Mouse (Mus musculus) kidney, adult 9 months (tissue): ENCODE data around the gene Kndc1.

Experiments
- DNase-seq: peaks from one replicate; pipeline ENCODE4 v3.0.0; 2022

Kndc1 gene

DNA sequence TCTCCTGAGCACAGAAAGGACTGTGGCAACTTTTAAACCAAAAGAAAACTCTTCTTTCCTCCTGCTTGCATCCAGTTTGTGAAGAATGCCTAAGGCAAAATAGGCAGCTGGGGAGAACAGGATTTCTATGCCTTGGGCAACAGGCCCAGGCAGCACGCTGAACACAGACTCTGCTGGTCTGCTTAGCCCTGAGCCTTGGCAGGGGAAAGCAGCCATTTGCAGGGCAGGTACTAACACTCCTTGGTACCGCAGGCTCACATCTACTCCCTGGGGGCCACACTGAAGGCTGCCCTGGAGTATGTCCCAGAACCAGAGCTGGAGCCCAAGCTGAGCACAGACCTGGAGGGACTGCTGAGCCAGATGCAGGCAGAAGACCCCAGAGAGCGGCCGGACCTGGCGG is 13.7 kb downstream of the Kndc1 start:
- DNase-seq = no peak

DNA sequence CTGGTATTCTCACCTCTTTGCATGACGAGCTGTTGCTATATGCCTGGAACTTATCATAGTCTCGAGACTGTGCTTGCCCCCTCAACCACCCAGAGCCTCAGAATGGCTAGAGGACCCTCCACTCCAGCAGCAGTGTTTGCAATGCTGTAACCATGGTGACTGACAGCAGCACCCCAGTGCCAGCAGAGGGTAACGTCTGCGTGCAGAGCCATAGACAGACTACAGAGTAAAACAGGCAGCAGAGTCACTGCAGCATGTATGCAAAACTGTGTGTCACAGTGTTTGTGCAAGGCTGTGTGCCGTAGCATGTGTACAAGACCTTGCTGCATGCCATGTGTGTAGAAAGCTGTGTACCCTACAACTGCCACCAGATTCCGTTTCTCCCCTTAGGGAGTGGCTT is 15.0 kb downstream of the Kndc1 start:
- no peak for DNase-seq

DNA sequence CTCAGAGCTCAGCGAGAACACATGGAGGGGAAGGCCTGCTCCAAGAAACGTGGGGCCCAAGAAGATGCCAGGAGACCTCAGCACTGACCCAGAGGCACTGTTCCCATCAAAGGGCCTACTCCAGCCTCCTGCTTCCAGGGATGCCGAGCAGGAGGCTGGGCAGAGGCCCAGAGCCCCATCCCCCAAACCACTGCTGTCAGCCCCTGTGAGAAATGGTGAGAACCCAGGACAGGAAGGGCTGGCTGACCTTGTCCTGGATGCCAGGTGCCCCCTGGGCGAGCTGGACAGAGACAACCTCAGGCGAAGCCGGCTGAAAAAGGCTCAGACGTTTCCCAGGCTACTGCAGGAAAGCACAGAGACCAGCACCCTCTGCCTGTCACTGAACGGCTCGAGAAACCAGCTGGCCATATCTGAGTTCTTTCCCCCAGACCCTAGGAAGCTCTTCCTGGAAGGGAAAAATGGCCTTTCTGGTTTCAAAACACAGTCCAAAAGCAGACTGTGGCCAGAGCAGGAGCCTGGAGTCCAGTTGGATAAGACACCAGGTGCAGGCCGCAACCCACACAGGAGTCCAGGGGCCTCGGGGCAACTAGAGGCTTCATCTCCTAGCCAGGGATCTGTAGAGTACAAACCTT is 15.8 kb downstream of the Kndc1 start:
- DNase-seq = no peak

DNA sequence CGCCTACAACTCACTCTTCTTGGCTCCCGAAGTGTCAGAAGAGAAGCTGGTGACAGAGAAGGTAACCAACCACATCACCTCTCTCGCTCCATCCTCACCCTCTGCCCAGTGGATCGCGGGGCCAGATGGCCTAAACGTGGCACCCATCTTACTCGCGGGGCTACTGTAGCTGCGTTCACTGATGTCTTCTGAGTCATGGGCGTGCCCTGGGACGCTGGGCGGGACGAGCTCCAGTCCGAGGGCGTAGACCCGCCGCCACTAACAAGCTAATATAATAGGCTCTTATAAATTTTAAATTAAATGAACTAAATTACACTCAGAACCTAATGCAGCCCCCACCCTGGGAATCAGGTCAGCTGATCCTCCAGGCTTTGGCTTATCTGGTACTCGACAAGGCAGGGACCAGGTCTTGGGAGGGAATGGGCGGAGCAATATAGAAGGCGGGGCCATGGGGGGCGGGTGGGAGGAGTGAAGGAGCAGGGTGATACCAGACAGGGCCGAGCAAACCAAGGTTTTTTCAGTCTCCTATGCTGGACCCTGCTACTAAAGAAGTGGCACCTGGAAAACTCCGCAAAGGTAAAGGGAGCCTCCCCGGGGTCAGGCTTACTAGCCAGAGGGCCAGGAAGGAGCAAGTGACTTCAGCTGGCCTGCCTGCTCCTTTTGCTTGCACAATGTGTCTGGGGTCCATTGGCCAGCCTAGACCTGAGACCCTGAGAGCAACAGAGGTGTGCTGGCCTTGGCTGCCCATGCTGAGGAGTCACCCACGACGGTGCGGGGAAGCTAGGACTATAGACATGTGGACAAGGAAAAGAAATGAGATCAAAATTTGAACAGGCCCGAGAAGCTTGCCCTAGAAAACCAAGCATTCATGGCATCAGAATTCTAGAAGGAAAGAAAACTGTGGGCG is 19.9 kb downstream of the Kndc1 start:
- no peak for DNase-seq

DNA sequence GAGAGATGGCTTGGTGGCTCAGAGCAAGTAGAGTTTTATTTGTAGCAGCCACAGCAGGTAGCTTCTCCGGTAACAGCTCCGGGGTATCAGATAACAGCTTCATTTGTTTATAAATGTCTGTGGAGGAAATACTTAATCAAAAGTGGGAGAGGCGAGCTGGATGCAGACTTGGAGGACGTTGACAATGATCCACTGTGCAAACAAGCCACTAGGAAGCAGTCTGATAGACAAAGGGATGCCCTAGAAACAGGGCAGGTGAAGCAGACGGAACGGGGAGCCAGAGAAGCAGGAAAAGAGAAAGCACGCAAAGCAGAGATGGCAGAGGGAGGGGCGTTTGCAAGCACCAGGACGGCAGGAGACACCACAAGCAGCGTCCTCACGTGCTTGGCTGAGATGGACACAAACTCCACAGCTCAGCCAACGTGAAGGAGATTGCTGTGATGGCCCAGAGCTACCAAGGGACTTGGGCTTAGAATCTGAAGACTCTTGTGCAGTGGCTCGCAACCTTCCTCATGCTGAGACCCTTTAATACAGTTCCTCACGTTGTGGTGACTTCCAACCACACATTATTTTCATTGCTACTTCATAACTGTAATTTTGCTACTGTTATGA is 21.3 kb downstream of the Kndc1 start:
- no peak for DNase-seq

DNA sequence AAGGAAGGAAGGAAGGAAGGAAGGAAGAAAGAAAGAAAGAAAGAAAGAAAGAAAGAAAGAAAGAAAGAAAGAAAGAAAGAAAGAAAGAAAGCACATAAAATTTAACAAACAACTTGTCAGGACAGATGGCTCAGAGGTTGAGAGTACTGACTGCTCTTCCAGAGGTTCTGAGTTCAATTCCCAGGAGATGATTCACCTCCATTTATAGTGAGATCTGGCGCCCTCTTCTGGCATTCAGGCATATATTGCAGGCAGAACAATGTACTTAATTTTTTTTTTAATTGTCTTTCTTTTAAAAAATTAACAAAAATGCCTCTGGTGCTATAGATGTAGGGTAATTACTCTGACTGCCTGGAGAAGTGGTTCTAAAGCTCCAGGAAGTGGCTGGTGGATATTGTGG is 21.8 kb downstream of the Kndc1 start:
- no peak for DNase-seq

DNA sequence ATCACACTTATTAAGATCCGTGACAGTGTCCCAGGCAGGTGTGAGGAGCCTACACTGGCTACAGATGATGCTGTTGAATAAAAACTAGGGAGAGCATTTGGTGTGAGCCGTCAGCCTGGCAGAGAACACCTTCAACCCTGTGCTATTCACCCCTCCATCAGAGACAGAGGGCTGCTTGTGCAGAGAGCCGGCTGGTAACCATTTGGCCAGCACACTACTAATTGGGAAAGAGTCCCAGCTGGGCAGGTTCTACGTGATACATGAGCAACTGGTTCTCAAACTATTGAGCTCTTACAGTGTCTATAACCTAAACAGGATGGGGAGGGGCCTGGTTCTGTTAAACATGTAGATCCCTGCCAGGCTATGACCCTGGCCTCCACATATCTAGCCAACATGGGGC is 23.8 kb downstream of the Kndc1 start:
- no peak for DNase-seq

DNA sequence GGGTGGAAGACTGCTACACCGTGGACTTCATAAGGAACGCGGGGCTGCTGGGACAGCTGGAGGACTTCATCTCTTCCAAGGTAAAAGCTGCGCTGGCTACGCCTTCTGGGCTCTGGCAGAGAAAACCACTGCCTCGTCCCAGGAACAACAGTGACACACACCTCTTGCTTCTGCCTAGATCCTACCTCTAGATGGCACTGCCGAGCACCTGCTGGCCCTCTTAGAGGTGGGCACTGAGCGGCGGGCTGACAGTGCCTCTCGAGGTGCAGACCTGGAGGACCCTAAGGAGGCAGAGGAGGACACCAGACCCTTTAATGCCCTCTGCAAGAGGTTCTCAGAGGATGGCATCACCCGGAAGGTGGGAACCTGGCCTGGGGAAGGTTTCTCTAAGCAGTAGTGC is 36.2 kb downstream of the Kndc1 start:
- peak; percentile 17 for DNase-seq

DNA sequence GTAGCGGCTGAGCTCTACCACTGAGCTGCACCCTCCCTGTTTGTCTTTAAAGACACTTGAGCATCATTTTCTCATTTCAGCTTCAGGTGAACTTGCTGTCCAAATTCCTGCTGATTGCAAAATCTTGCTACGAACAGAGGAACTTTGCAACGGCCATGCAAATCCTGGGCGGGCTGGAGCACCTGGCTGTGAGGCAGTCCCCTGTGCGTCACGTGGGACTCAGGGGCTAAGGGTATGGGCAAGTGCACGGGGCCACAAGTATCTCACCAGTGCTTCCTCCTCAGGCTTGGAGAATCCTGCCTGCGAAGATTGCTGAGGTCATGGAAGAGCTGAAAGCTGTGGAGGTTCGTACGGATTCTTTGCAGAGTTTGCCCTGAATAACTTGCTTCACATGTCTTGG is 42.2 kb downstream of the Kndc1 start:
- DNase-seq = no peak

DNA sequence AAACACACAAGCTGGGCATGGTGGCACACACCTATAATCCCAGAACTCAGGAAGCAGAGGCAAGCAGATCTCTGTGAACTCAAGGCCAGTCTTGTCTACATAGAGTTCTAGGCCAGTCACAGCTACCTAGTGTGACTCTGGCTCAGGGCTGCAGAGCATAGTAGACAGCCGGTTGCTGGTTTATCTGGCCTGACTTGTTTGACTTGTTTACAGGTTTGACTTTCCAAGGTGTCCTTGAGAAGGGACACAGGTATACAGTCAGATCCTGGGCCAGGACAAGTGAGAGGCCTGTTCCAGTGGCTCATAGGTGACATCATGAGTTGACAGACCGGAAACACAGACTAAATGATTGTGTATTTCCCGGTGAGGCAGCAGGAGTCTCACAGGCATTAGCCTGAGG is 42.6 kb downstream of the Kndc1 start:
- no peak for DNase-seq

DNA sequence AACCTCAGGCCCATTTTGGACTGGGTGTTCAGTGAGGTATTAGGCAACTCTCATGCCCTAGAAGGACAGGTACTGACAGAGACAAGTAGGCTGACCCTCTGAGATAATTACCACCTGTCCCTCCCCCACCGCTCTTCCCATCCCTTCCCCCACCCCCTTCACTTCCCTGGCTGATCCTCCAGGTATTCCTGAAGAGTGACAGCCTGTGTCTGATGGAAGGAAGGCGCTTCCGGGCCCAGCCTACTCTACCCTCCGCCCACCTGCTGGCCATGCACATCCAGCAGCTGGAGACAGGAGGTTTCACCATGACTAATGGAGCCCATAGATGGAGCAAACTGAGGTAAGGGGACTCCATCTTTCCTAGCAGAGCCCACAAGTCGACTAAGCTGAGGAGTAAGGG is 43.3 kb downstream of the Kndc1 start:
- no peak for DNase-seq

DNA sequence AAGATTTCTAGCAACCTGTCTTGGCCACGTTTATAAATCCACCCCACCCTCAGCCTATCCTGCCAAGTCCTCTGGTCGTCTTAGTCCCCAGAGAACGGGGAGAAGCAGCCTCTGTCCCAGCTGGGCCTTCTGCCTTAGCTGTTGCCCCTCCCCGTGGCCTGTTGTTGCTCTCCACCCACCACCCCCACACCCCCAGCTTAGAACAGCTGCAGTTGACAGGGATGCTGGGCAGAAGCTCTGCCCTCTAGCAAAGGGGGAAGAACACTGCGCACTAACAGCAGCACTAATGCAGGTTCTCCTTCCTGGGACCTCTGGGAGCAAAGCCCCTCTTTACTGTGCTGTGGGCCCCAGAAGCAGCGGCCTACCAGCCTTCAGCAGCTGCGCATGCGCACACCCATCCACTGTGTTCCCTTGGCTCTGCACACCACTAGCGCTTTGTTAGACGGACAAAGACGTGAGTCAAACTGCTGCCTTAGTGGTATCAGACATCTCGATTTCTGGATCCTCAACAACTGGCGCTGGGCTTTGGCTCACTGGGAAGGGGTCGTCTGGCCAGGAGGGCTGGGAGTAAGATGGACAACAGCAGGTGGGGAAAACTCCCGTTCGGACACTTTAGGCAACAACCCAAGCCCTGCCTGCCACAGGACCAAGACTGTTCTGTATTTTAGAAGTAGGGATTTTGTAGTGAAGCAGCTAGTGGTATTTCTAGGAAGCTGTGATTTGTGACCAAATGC is 46.1 kb downstream of the Kndc1 start:
- DNase-seq = no peak

DNA sequence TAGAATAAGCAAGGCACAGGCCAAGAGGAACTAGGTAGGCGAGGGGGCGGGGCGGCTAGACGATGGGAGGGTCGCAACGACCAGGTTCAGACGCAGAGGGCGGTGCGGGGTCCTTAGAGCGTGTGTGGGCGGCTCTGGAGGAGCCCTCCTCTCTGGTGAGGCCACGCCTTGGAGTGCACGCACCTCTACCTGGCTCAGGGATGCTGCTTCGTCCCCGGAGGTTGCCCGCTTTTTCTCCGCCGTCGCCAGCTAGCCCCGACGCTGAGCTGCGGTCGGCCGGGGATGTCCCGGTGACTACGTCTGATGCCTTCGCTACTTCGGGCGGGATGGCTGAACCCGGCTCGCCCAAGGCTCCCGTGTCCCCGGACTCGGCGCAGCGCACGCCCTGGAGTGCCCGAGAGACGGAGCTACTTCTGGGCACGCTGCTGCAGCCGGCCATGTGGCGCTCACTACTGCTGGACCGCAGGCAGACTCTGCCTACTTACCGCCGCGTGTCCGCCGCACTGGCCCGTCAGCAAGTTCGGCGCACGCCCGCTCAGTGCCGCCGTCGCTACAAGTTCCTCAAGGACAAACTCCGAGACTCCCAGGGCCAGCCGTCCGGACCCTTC is 49.3 kb downstream of the Kndc1 start, which contains the start of gene Utf1:
Gene Utf1, plus strand, starts transcription at position 116 of the 608 bp plus-strand sequence.
- DNase-seq = peak; percentile 10

DNA sequence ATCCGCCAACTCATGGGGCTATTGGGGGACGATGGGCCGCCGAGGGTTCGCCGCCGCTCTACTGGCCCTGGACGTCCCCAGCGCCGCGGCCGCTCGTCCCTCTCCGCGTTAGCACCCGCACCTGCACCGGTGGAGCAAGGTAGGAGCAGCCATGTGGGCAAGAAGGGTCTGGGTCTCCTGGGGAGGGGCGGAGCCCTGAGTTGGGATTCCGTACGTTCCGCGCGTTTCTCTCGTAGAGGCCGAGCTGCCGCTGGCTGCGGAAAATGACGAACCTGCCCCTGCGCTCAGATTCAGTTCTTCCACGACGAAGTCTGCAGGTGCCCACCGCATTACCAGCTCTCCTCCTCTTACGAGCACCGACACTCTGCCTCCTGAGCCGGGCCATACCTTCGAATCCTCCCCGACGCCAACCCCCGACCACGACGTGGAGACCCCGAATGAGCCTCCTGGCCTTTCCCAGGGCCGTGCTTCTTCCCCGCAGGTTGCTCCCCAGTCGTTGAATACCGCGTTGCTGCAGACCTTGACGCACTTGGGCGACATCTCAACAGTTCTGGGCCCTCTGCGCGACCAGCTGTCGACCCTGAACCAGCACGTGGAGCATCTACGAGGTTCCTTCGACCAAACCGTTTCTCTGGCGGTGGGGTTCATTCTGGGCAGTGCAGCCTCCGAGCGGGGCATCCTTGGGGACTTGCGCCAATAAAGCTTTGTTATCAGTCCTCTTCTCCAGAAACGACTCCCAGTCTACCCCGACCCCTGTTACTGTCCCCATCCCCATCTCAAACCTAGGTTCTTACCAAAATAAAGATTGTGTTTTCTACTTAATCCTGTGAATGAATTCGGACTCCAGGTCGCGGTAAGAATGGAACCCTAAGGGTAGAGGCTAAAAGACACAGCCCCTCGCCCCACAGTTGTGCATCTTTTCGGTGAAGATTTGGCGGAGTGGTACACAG is 50.1 kb downstream of the Kndc1 start:
- DNase-seq = no peak

DNA sequence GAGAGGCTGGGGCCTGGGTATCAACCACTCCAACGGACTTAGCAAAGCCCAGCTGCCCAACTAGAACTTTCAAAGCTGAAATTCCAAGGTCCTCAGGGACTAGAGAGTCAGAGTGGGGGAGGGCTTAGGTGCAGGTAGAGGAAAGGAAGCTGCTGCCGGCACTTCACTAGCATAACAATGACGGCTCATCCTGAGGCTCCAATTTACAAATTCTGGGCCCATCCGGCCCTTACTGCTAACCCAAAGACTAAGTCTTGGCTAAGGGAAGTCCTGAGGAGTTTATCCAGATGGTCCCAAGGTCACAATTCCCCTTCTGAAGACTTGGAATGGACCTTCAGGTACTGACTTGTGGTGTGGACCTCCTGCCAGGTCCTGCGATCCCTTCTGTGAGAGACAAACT is 51.0 kb downstream of the Kndc1 start:
- no peak for DNase-seq

DNA sequence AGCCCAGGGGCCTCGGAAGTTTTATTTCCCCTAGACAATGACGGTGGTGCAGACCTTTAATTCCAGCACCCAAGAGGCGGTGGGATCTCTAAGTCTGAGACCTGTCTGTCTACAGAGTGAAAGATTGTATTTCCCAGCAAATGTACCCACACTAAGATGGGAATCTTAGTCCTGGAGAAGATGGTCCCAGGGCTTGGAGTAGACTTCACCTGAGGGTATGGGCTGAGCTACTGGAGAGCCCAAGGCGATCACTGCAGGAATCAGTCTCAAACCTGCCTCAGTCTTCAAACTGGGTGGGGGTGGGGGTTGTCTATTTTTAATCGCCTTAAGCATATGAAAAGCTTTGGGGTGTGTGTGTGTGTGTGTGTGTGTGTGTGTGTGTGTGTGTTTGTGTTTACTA is 51.5 kb downstream of the Kndc1 start:
- no peak for DNase-seq

DNA sequence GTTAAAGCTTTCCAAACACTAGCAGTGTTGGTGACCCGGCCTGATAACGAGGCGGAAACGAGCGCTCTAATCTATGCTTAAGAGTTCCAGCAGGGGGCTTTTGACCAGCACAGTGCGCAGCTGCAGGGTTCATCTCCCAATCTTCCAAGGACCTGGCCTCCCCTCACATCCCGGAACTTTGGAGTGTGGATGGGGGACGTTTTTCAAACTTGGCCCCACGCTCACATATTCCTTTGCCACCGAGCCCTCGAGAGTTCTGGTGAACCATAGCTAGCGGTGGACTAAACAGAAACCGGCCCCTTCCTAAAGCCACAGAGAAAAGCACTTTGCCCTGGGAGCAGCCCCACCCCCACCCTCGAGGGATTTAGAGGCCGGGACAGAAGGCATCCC is 55.4 kb downstream of the Kndc1 start:
- peak; percentile 22 for DNase-seq

DNA sequence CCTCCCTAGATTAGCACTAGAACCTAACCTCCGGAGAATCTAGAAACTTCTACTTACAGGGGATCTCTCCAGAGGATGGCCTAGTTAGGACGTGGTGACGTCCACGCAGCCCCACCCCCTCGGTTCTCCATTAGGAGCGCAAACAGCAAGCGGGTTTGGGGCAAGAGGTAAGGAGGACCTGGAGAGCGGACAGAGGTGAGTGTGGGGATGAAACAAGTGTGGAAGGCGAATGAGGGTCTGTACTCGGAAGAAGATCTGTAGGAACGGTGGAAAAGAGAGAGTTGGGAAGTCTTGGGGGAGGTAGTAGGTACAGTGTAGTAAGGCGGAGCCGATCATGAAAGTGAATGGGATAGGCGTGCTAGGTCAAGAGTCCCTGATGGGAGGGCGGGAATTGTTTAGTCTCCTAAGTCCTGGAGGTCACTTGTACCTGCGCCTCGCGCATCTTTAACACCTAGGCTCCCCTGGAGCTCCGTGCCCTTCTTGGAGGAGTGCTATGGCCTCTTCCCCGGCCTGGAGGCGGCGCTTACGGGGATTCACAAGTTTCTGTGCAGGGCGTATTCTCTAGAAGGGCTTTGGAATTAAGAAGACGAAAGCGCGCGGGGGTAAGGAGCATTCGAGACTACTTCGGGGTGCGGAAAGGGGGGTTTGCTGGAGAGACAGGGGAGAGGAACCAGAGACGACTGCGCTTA is 55.9 kb downstream of the Kndc1 start:
- peak; percentile 29 for DNase-seq

DNA sequence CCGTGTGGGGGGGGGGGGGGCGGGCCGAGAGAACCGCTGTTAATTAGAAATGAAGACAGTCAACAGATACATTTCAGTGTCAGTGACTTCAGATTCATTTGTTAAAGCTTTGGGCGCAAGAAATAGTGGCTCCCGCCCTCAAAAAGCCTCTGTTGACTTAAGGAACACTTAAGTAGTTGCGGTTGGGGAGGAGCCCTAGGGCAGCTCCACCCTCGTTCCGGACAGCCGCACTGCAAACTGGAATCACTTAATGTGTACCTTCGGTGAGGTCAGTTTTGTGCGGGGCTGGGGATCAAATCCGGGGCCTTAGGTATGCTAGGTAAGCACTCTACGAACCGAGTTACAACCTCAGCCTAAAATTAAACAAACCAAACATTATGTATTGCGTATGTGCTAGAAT is 56.6 kb downstream of the Kndc1 start:
- peak; percentile 22 for DNase-seq

DNA sequence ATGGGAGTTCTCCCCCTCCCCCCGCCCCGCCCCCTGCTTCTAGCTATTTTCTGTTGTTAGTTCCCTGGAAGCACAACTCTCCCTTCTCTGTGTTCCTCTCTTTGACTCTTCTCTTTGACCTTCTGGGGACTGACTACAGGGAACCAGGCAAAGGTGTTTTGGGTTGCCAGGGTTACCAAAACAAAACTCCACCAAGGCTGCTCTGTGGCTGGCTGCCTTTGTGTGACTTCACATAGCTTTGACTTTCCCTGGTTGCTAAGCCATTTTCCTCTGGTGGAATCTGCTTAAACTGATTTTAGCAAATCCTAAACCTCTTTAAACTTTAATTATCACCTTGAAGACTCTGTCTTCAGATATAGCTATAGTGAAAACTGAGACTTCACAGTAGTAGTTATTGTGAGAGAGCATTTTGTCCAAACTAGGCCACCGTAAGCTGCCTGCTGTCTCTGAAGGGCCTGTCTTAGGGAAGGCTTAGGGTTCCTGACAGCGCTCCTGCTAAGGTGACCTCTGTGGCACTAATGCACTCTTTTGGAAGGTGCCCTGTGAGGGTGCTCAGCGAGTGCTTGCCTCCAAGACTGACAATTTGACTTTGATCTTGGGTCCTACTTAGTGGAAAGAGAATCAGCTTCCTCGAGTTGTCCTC is 57.6 kb downstream of the Kndc1 start:
- DNase-seq = no peak

DNA sequence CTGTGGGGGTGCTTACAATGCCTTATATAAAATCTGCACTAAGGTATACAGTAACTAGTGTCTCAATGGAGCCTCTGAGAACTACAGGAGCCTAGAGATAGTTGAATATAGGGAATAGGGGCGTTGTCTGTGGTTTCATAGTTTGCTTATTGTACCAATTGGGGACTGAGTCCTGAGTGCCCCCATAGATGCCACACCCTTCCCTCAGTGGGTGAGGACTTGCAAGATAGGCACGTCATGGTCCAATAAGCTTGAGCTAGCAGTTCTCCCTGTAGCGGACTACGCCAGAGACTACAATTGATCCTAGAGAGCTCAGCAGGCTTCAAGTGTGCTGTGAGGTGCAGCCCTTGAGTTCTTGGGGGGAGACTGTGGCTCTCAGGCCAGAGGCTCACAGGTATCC is 61.0 kb downstream of the Kndc1 start:
- DNase-seq = no peak
